Comparison of ENCODE assay signal across 8 mouse cellular contexts in genomic region chr1:36937648-36938047, GRCm38 (mm10). TPM values are rescaled to one million over a fixed set of nuclear protein-coding genes. Genes with fewer than 3 reads are reported as not detected.
A peak's percentile ranks its signal among the peaks of the same experiment; 100 is the strongest.
DNase-seq lines count a peak whose midpoint lies in the region; ATAC-seq and TF ChIP-seq lines count a peak whose summit lies in the region.

No protein-coding gene starts in this region.

- H3K27ac ChIP-seq in heart, postnatal 0 days (ENCODE audit: low read depth): no peak overlapping the region
- no peak overlapping the region for H3K27ac ChIP-seq in midbrain, embryonic 15.5 days

- DNase-seq in heart, postnatal 0 days (ENCODE audit: low spot score): no peak
- no peak for DNase-seq in heart, postnatal 36 days
- DNase-seq in embryo, embryonic 10.5 days (ENCODE audit: low spot score): peak; percentile 65
- peak; percentile 44 for DNase-seq in hindlimb bud, embryonic 11.5 days (ENCODE audit: extremely low spot score, low read depth, low spot score)
- no peak for DNase-seq in thymus, postnatal 0 days (ENCODE audit: low spot score)
- DNase-seq in gastrocnemius, postnatal 36 days: no peak
- DNase-seq in lung, postnatal 14 days: no peak

- H3K4me3 ChIP-seq in heart, postnatal 0 days (ENCODE audit: low read depth, low read length): peak overlapping the region; percentile 96
- peak overlapping the region; percentile 82 for H3K4me3 ChIP-seq in midbrain, embryonic 15.5 days

- ATAC-seq in heart, postnatal 0 days (ENCODE audit: insufficient read depth, low read depth): no peak
- ATAC-seq in midbrain, embryonic 15.5 days (replicated peaks): no peak

- H3K36me3 ChIP-seq in heart, postnatal 0 days (replicated peaks; ENCODE audit: control insufficient read depth, insufficient read depth, low read length): no peaks in the 10 kb centered on the region
- H3K36me3 ChIP-seq in midbrain, embryonic 15.5 days (replicated peaks): no peaks in the 10 kb centered on the region

- 45% methylated on average over 3 of the region's 3 CpGs for WGBS in heart, postnatal 0 days
- WGBS in midbrain, embryonic 15.5 days: 19% methylated on average over 3 of the region's 3 CpGs

- no peaks in the 10 kb centered on the region for H3K9me3 ChIP-seq in heart, postnatal 0 days (replicated peaks; ENCODE audit: control insufficient read depth, low read length)
- H3K9me3 ChIP-seq in midbrain, embryonic 15.5 days: no peaks in the 10 kb centered on the region

- H3K4me1 ChIP-seq in heart, postnatal 0 days (ENCODE audit: control insufficient read depth, insufficient read depth): peaks cover 33% of the 10 kb centered on the region
- H3K4me1 ChIP-seq in midbrain, embryonic 15.5 days: peaks cover 37% of the 10 kb centered on the region

- no peaks in the 10 kb centered on the region for H3K27me3 ChIP-seq in heart, postnatal 0 days (ENCODE audit: control insufficient read depth, insufficient read depth, low read length)
- H3K27me3 ChIP-seq in midbrain, embryonic 15.5 days (replicated peaks): no peaks in the 10 kb centered on the region

- peak overlapping the region; percentile 95 for H3K9ac ChIP-seq in heart, postnatal 0 days (replicated peaks; ENCODE audit: low read depth, low read length)
- H3K9ac ChIP-seq in midbrain, embryonic 15.5 days: peak overlapping the region; percentile 97; the same call in 1 of the 2 replicates

- intact Hi-C loops in heart, postnatal 36 days (cut with DNase I): loop anchor here (2.0 to 5.0 kb wide), 3 partner anchors 13 to 95 kb away; no protein-coding TSS in a partner anchor
- intact Hi-C loops in gastrocnemius, postnatal 36 days (cut with DNase I): no loop called here

- no peak for TF ChIP-seq CTCF in heart, postnatal 0 days (IDR thresholded peaks at IDR 0.05; ENCODE audit: low read depth)

- peak overlapping the region; percentile 82 for H3K4me2 ChIP-seq in heart, postnatal 0 days (ENCODE audit: low read depth, low read length)
- H3K4me2 ChIP-seq in midbrain, embryonic 15.5 days: peak overlapping the region; percentile 76

- TF ChIP-seq EP300 in heart, postnatal 0 days (IDR thresholded peaks at IDR 0.05; ENCODE audit: low read depth): no peak

RNA-seq across cellular contexts. Expression of gene Tmem131, which starts 5.8 kb away (rescaled TPM):
- total RNA-seq in heart, postnatal 0 days (2014; rRNA removed; ENCODE audit: low replicate concordance): 10.1 and 11.3 TPM in 2 replicates
- 3.9 TPM in 2 replicates for polyA plus RNA-seq in heart, postnatal 0 days (2015; fragmentation: Nextera tagmentation; extraction: Ambion mirVana)
- 10 to 100 TPM; 32.9 to 35.9 TPM for total RNA-seq in heart, postnatal 36 days (2021)
- polyA plus RNA-seq in midbrain, embryonic 15.5 days (2015; fragmentation: Nextera tagmentation; extraction: Ambion mirVana): 13.1 and 14.8 TPM in 2 replicates
- 13.6 and 15.2 TPM in 2 replicates for polyA plus RNA-seq in thymus, postnatal 0 days (2015; fragmentation: Nextera tagmentation; extraction: Ambion mirVana)
- total RNA-seq in gastrocnemius, postnatal 36 days (2021): 10 to 100 TPM; 21.0 to 23.7 TPM

Comparison
In these comparisons a context has a peak if more than half of its experiments do, and no peak if none do; other contexts are left out.
1. DNase-seq: peak in embryo, embryonic 10.5 days (single experiment) and hindlimb bud, embryonic 11.5 days (single experiment); none in heart, postnatal 0 days (single experiment), heart, postnatal 36 days (0 of 2), thymus, postnatal 0 days (single experiment), gastrocnemius, postnatal 36 days (0 of 2) and lung, postnatal 14 days (single experiment).